Mouse (Mus musculus): ENCODE measurements around the gene Hes5. TPM values are rescaled to one million over a fixed set of nuclear protein-coding genes. Genes with fewer than 3 reads are reported as not detected.
A peak's percentile ranks its signal among the peaks of the same experiment; 100 is the strongest.

Gene Hes5
- polyA plus RNA-seq, 1 experiment from 2014 or later: 123 TPM

GRCm38 (mm10) chr4:154936542-154937255 is 24.0 kb upstream of the Hes5 start:
- H3K9me3 ChIP-seq (ENCODE audit: control insufficient read depth, low read length): no peaks in the 10 kb centered on the region
- DNase-seq (no peak), ATAC-seq (ENCODE audit: low FRiP score, low TSS enrichment) (no peak)
- H3K4me3 ChIP-seq (replicated peaks; ENCODE audit: low read depth, low read length): no peak overlapping the region
- no peak overlapping the region for H3K9ac ChIP-seq (replicated peaks; ENCODE audit: low read length)
- no peaks in the 10 kb centered on the region; the same call in 1 of the 2 replicates for H3K4me1 ChIP-seq (ENCODE audit: control insufficient read depth, insufficient read depth, low read length)
- H3K27ac ChIP-seq (replicated peaks; ENCODE audit: low read depth, low read length): no peak overlapping the region
- H3K36me3 ChIP-seq (ENCODE audit: control insufficient read depth, insufficient read depth, low read length): no peaks in the 10 kb centered on the region
- H3K27me3 ChIP-seq (ENCODE audit: control insufficient read depth, insufficient read depth, low read length): no peaks in the 10 kb centered on the region
- H3K4me2 ChIP-seq (ENCODE audit: low read length): no peak overlapping the region
- 42% methylated on average over 8 of the region's 8 CpGs for WGBS

GRCm38 (mm10) chr4:154937746-154938145 is 23.0 kb upstream of the Hes5 start:
- Histone ChIP-seq H3K36me3 (ENCODE audit: control insufficient read depth, insufficient read depth, low read length) (no peaks in the 10 kb centered on the region), H3K27me3 (ENCODE audit: control insufficient read depth, insufficient read depth, low read length) (no peaks in the 10 kb centered on the region), H3K4me1 (ENCODE audit: control insufficient read depth, insufficient read depth, low read length) (no peaks in the 10 kb centered on the region; the same call in 1 of the 2 replicates), H3K27ac (replicated peaks; ENCODE audit: low read depth, low read length) (no peak overlapping the region), H3K9me3 (ENCODE audit: control insufficient read depth, low read length) (no peaks in the 10 kb centered on the region), H3K4me2 (ENCODE audit: low read length) (no peak overlapping the region), H3K9ac (replicated peaks; ENCODE audit: low read length) (no peak overlapping the region), H3K4me3 (replicated peaks; ENCODE audit: low read depth, low read length) (no peak overlapping the region)
- DNase-seq (no peak), ATAC-seq (ENCODE audit: low FRiP score, low TSS enrichment) (no peak)
- 85% methylated on average over 1 of the region's 1 CpGs for WGBS

GRCm38 (mm10) chr4:154940156-154940555 is 20.6 kb upstream of the Hes5 start:
- H3K4me3 ChIP-seq (replicated peaks; ENCODE audit: low read depth, low read length): no peak overlapping the region
- H3K9me3 ChIP-seq (ENCODE audit: control insufficient read depth, low read length): no peaks in the 10 kb centered on the region
- no peaks in the 10 kb centered on the region for H3K27me3 ChIP-seq (ENCODE audit: control insufficient read depth, insufficient read depth, low read length)
- no peak for DNase-seq
- 91% methylated on average over 2 of the region's 2 CpGs for WGBS
- no peak overlapping the region for H3K4me2 ChIP-seq (ENCODE audit: low read length)
- H3K36me3 ChIP-seq (ENCODE audit: control insufficient read depth, insufficient read depth, low read length): no peaks in the 10 kb centered on the region
- no peak overlapping the region for H3K27ac ChIP-seq (replicated peaks; ENCODE audit: low read depth, low read length)
- no peaks in the 10 kb centered on the region for H3K4me1 ChIP-seq (ENCODE audit: control insufficient read depth, insufficient read depth, low read length)
- ATAC-seq (ENCODE audit: low FRiP score, low TSS enrichment): no peak
- no peak overlapping the region for H3K9ac ChIP-seq (replicated peaks; ENCODE audit: low read length)

- H3K27me3 ChIP-seq (ENCODE audit: control insufficient read depth, insufficient read depth, low read length): no peaks in the 10 kb centered on the region
- no peak overlapping the region for H3K9ac ChIP-seq (replicated peaks; ENCODE audit: low read length)
- WGBS: 88% methylated on average over 5 of the region's 5 CpGs
- no peak overlapping the region for H3K27ac ChIP-seq (replicated peaks; ENCODE audit: low read depth, low read length)
- no peak overlapping the region for H3K4me3 ChIP-seq (replicated peaks; ENCODE audit: low read depth, low read length)
- H3K4me1 ChIP-seq (ENCODE audit: control insufficient read depth, insufficient read depth, low read length): peaks cover 14% of the 10 kb centered on the region; the same call in 1 of the 2 replicates
- ATAC-seq (ENCODE audit: low FRiP score, low TSS enrichment): no peak
- H3K36me3 ChIP-seq (ENCODE audit: control insufficient read depth, insufficient read depth, low read length): no peaks in the 10 kb centered on the region
- H3K4me2 ChIP-seq (ENCODE audit: low read length): no peak overlapping the region
- no peaks in the 10 kb centered on the region for H3K9me3 ChIP-seq (ENCODE audit: control insufficient read depth, low read length)
- no peak for DNase-seq
Observed at GRCm38 (mm10) chr4:154941831-154942230, 18.9 kb upstream of the Hes5 start.

GRCm38 (mm10) chr4:154942632-154943322 is 17.9 kb upstream of the Hes5 start:
- H3K9me3 ChIP-seq (ENCODE audit: control insufficient read depth, low read length): no peaks in the 10 kb centered on the region
- WGBS: 95% methylated on average over 10 of the region's 10 CpGs
- no peaks in the 10 kb centered on the region for H3K36me3 ChIP-seq (ENCODE audit: control insufficient read depth, insufficient read depth, low read length)
- no peak overlapping the region for H3K27ac ChIP-seq (replicated peaks; ENCODE audit: low read depth, low read length)
- no peak overlapping the region for H3K4me3 ChIP-seq (replicated peaks; ENCODE audit: low read depth, low read length)
- no peak for ATAC-seq (ENCODE audit: low FRiP score, low TSS enrichment)
- no peak overlapping the region for H3K4me2 ChIP-seq (ENCODE audit: low read length)
- H3K4me1 ChIP-seq (ENCODE audit: control insufficient read depth, insufficient read depth, low read length): peaks cover 14% of the 10 kb centered on the region; the same call in 1 of the 2 replicates
- no peaks in the 10 kb centered on the region for H3K27me3 ChIP-seq (ENCODE audit: control insufficient read depth, insufficient read depth, low read length)
- H3K9ac ChIP-seq (replicated peaks; ENCODE audit: low read length): no peak overlapping the region
- DNase-seq: no peak

- WGBS: 88% methylated on average over 6 of the region's 6 CpGs
- ATAC-seq (ENCODE audit: low FRiP score, low TSS enrichment) (no peak), DNase-seq (no peak)
- Histone ChIP-seq H3K4me2 (ENCODE audit: low read length) (no peak overlapping the region), H3K9ac (replicated peaks; ENCODE audit: low read length) (no peak overlapping the region), H3K36me3 (ENCODE audit: control insufficient read depth, insufficient read depth, low read length) (no peaks in the 10 kb centered on the region), H3K27ac (replicated peaks; ENCODE audit: low read depth, low read length) (no peak overlapping the region), H3K27me3 (ENCODE audit: control insufficient read depth, insufficient read depth, low read length) (no peaks in the 10 kb centered on the region), H3K4me3 (replicated peaks; ENCODE audit: low read depth, low read length) (no peak overlapping the region), H3K9me3 (ENCODE audit: control insufficient read depth, low read length) (no peaks in the 10 kb centered on the region), H3K4me1 (ENCODE audit: control insufficient read depth, insufficient read depth, low read length) (peaks cover 14% of the 10 kb centered on the region; the same call in 1 of the 2 replicates)
Observed at GRCm38 (mm10) chr4:154943323-154944039, 17.2 kb upstream of the Hes5 start.

GRCm38 (mm10) chr4:154944121-154944590 is 16.6 kb upstream of the Hes5 start:
- Histone ChIP-seq H3K27me3 (ENCODE audit: control insufficient read depth, insufficient read depth, low read length) (no peaks in the 10 kb centered on the region), H3K27ac (replicated peaks; ENCODE audit: low read depth, low read length) (no peak overlapping the region), H3K4me3 (replicated peaks; ENCODE audit: low read depth, low read length) (no peak overlapping the region), H3K9me3 (ENCODE audit: control insufficient read depth, low read length) (no peaks in the 10 kb centered on the region), H3K4me2 (ENCODE audit: low read length) (no peak overlapping the region), H3K4me1 (ENCODE audit: control insufficient read depth, insufficient read depth, low read length) (peaks cover 20% of the 10 kb centered on the region; the same call in 1 of the 2 replicates), H3K36me3 (ENCODE audit: control insufficient read depth, insufficient read depth, low read length) (no peaks in the 10 kb centered on the region), H3K9ac (replicated peaks; ENCODE audit: low read length) (no peak overlapping the region)
- WGBS: 27% methylated on average over 2 of the region's 2 CpGs
- peak; percentile 51 for ATAC-seq (ENCODE audit: low FRiP score, low TSS enrichment)
- DNase-seq: peak; percentile 91

- under 1% methylated on average over 8 of the region's 8 CpGs for WGBS
- H3K36me3 ChIP-seq (ENCODE audit: control insufficient read depth, insufficient read depth, low read length): no peaks in the 10 kb centered on the region
- no peaks in the 10 kb centered on the region for H3K9me3 ChIP-seq (ENCODE audit: control insufficient read depth, low read length)
- H3K27me3 ChIP-seq (ENCODE audit: control insufficient read depth, insufficient read depth, low read length): no peaks in the 10 kb centered on the region
- peak; percentile 70; the same call in 1 of the 2 replicates for ATAC-seq (ENCODE audit: low FRiP score, low TSS enrichment)
- peaks cover 20% of the 10 kb centered on the region for H3K4me1 ChIP-seq (ENCODE audit: control insufficient read depth, insufficient read depth, low read length)
- DNase-seq: peak; percentile 87
- peak overlapping the region; percentile 33 for H3K4me3 ChIP-seq (replicated peaks; ENCODE audit: low read depth, low read length)
- H3K9ac ChIP-seq (replicated peaks; ENCODE audit: low read length): peak overlapping the region; percentile 47
- H3K27ac ChIP-seq (replicated peaks; ENCODE audit: low read depth, low read length): peak overlapping the region; percentile 64
- H3K4me2 ChIP-seq (ENCODE audit: low read length): peak overlapping the region; percentile 61
Observed at GRCm38 (mm10) chr4:154946319-154946718, 14.4 kb upstream of the Hes5 start.
